Mouse (Mus musculus): ENCODE measurements around the gene Zfp386.

DNA sequence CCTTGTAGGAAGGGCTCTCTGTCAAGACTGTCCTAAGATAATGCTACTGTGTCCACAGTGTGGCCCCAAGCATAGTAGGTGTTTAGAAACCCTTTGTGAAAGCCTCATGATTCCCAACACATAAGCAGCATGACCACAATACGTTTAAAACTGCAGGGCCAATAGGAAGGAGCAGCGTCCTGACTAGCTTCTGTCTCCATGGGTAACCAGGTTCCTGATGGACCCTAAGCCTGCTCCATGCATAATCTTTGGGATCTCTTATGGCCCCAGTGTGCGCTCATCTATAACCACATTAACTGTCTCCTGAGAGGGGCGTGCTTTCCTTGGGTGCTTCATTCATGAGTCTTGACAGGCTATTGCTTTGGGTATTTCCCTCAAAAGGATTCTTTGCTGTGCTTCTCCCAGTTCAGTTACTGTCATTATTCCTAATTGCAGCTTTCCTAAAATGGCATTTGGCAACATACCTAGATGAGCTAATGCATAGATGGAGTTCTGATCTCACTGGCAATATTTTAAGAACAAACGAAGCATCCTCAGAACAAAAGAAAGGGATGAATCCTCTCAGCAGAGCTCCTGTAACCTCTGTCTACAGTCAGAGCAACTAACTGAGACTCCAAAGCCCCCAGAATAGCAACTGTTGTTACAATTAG is 39.6 kb downstream of the Zfp386 start:
- TF ChIP-seq CTCF (IDR thresholded peaks at IDR 0.05; ENCODE audit: control insufficient read depth, insufficient read depth, low read length) = no peak
- TF ChIP-seq POLR2A (IDR thresholded peaks at IDR 0.05; ENCODE audit: borderline replicate concordance, control insufficient read depth, low read depth, low read length) = no peak
